Mouse (Mus musculus) embryonic fibroblast, embryonic 13.5 days (primary cell): ENCODE measurements at regions not wholly inside any gene's neighbourhood (a gene's known extent, or its start where the extent isn't known, plus 50 kb on each side); places are given as distances from the start of the nearest gene placed in this dataset.

Experiments
- CTCF ChIP-seq: IDR thresholded peaks from 2 replicates; pipeline ENCODE4 v1.5.1; 2011; ENCODE audit warnings: mild to moderate bottlenecking, control low read depth, low read length, moderate library complexity, borderline replicate concordance; ENCODE audit not compliant: insufficient read depth
- POLR2A ChIP-seq: IDR thresholded peaks from 2 replicates; pipeline ENCODE4 v1.6.1; 2011; ENCODE audit warnings: low read depth, mild to moderate bottlenecking, control low read depth, low read length, moderate library complexity

GRCm38 (mm10) chr15:28131546-28131945, 72.0 kb upstream of the Dnah5 start:
- TF ChIP-seq POLR2A (no peak), CTCF (no peak)
